Mouse (Mus musculus): Measurements from ENCODE around the gene Nr2e1. TPM values are rescaled to one million over a fixed set of nuclear protein-coding genes. Genes with fewer than 3 reads are reported as not detected.

The Nr2e1 gene
- total RNA-seq (2021): not detected
- long read RNA-seq, experiment 1: 0 reads
- long read RNA-seq, experiment 2: 0 reads

DNA sequence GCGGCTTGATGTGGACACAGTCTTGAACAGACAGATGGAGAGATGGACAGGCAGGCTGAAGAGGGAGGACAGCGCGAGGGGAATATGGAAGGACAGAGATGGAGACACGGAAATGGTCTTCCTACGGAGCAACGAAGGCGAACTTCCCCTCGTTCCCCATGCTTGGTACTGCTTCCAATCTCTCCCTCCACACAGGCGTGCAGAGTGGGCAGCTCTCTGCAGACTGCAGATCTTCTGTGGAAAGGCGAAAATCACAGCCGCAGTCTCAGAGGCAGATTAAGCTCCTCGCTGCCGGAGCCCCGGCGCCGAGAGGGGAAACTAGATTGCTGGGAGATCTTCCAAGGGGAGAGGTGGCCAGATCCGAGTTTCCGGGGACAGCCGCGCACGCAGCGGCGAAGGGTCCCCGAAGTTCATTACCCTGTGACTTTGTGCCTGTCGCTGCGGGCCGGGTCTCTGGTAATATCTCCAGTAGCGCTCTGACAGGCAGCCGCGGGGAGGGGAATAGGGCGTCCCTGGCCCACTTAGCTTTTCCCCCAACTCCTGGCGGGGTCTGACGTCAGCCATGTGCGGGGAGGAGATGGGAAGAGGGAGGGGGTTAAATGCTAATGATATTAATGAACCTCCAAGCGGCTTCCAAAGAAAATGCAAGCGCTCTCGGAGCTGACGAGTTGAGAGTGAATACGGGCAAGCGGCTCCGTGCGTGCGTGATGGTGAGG is at the start of gene Nr2e1, which contains the start of gene Ostm1:
TSS of gene Nr2e1 (minus strand) at position 476 of the 716 bp plus-strand sequence.
TSS of gene Ostm1 (plus strand) at position 666 of the 716 bp plus-strand sequence.
- DNase-seq: peak in 1 of 2 experiments; percentile 55

DNA sequence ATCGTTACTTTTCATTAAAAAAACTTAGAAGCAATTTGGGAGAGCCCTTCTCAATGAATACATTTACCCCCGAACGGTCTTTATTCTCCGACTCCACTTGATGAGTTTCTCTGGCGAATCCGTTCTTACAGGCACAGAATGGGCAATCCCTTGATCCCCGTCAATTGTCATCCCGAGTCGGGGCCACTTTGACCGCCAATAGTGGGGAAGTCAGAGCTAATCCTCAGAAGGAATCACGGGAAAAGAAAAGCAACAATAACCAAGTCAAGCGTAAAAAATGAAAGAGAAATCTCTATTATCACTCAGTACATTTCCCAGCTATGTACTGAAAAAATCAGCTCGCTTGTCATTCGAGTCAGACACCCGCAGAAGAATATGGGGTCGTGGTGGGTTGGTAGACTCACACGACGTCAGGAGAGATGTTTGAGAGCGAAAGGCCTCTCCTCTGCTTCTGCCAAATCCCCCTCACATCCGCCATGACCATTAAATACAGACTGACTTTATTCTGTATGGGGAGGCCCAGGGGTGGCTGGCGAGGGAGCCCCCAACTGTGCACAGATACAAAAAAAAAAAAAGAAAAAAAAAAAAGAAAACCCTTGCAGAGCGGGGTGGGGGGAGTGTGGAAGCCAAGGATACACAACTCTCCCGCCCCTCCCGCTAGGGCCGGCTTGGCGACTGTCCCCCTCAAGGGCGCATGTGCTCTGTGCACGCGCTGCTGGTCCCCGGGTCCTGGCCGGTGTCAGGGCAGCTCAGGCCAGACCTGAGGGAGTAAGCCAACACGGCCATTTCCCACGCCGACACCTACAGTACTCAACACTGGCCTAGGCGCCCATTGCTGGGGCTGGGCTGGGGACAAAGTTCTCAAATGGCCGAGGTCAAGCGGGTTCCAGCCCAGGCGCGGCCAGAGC is 49.3 kb upstream of the Nr2e1 start:
- DNase-seq: peak in 1 of 2 experiments; percentile 57

DNA sequence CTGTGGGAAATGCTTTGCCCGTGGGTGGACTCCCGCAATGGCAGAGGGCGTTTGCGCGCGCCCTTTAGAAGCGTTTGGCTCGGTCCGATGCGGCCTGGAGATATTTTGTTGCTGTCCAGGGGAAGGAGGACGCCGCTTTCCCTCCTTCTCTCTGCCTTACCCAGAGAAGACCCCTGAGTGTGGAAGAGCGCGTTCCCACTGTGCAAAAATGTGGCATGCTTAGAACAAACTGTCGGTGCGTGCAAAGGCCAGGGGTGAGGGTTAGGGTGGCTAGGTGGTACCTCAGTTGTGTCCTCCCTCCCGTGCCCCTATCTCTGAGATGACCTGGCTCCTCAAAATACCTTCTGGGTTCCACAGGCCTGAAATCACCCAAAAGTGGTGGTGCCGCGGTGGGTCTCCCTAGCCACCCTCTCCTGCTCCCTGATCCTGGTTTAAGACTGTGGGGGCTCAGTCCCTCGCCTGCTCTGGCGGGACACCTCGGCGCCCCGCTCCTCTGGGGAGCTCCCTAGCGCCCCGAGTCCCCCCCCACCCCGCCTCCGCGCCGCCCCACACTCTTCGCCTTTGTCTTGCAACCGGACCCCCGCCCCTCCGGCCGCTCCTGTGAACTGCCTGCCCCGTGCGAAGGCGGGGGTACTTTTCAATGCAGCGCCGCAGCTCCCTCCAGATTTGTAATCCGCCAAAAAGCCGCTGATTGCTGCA is 48.5 kb upstream of the Nr2e1 start:
- no peak for DNase-seq

DNA sequence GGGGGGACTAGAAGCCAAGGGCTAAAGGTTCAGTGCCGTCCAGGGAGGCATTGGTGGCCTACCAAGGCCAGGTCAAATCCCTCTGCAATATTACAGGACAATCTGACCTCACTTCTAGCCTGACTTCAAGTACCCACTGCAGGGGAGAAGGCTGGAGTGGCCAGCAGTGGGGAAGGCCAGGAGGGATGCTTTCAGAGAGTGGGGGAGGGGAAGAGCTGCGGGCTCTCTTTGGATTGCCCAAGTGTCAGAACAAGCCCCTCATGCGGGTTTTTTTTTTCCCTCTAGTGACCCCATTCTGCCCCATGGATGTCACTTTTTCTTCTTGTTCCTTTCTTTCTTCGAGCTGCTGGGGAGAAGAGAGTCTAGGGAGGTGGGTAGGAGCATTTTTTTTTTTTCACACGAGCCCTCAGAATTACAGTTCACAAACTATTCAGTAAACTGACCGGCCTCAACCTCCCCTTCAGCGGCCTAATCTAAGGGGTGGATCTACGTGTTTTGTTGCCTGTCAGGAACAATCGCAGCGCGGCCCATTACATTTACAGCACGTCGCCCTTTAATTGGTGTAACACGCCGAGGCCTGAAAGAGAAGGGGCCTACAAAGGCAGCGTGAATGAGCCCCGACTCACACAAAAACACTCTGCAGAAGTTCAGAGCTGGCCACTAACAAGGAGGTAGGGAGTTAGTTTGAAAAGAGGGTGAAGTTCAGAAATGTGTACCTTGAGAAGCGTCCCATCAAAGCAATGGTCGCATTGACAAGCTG is 47.3 kb upstream of the Nr2e1 start:
- DNase-seq: no peak

DNA sequence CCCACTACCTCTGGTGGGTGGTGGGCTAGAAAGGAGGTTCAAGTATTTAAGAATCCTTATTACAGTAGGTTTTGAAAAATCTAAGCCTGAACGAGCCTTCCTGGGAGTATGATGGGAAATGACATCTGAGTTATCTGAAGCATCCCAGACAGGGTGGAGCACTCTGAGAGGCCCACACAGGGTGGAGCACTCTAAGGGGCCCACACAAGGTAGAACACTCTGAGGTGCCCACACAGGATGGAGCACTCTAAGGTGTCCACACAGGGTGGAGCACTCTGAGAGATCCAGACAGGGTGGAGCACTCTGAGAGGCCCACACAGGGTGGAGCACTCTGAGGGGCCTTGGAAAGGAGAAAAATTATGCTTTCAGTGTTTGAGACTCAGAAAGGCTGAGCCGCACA is 42.5 kb upstream of the Nr2e1 start:
- no peak for DNase-seq

DNA sequence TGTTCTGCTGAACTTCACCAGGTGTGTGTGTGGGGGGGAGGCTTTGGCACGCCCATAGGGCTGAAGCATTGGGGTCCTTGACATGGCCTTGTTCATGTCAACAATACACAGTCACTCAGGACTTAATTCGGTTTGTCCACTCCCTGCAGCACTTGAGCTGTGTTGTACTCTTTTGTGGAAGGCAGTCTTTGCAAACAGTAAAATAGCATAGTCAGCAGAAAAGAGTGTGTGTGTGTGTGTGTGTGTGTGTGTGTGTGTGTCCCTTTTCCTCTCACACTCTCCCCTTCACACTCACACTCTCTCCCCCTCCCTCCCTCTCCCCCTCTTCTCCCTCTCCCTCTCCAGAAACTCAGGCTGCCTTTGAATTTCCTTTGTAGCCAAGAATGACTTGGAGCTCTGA is 34.9 kb upstream of the Nr2e1 start:
- no peak for DNase-seq

DNA sequence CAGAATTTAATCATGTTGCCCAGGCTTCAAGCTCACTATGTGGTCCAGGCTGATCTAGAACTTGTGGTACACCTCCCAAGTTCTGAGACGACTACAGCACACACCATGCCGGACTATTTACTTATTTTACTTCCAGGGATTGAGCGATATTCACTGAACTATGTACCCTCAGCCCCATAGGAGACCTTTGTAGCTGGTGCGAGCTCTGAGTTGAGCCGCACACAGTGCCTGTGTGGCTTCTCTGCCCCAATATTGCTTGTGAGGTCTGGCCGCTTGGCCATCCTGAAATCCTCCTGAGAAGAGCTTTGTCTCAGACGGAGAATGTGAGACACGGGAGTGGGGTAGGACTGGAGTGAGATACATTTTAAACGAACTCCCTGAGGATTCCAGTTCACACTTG is 31.3 kb upstream of the Nr2e1 start:
- DNase-seq: no peak

DNA sequence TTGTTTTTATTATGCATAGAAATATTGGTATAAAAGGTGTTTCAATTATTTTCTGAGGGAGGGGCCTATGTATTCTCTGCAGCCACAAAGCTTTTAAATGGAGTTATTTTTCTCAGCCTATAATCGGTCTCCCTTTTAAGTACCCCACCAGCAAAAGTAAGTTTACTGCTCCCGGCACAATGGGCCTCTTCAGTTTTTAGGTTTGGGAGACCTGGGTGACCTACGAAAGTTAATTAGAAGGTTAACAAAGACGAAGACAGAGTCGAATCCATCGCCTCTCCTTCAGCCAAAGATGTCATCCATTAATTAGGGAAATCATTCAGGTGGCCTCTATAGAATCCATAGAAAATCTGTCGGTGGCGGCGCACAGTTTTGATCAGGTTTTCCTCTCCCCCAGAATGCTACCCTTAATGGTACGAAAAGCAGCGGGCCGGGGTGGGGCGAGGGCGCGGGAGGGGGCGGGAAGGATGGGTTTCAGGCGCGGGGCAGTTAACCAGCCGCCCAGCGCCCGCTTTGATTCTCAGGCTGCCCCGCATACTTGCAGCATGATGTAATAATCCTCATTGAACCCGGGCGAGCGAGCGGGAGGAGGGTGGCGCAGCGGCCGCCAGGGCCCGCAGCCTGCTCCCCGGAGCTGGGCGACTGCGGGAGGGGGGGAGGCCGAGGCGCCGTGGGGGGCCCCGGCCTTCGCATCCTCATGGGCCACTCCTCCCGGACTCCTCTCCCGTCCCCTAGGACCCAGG is 30.4 kb upstream of the Nr2e1 start:
- peak; percentile 21 to 26 for DNase-seq

DNA sequence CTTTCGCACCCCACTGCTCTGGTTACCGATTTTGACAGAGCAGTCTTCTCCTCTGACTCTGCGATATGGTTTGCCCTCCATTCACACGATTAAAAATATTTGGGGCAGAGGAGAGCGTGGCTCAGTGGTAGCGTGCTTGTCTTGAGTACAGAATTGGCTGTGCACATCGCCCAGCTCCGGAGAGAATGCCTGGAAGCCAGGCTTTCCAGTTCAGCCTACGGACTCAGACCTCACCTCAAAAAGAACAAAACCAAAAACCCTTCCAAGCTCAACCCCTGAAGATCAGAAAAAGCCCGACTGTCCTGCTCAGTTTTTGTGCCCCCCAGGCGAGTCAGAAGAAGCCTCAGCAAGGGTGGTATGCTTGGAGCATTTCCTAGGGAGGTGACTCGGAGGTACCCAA is 29.6 kb upstream of the Nr2e1 start:
- no peak for DNase-seq

DNA sequence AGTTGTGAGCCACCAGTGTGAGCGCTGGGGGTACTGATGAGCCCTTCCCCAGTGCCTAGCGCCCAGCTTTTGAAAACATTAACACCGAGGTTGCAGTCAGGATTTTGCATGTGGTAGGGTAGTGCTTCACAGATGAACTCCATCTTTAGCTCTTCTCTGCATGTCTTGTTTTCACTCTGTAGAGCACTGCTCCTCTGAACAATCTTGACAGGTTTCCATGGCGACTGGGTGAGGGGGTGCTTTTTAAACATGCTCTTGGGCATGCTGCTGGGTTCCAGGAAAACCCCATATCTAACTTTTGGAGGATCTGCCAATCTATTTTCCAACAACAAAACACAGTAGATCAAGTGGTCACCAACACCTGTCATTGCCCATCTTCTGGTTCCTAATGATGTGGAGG is 23.3 kb upstream of the Nr2e1 start:
- DNase-seq: no peak

DNA sequence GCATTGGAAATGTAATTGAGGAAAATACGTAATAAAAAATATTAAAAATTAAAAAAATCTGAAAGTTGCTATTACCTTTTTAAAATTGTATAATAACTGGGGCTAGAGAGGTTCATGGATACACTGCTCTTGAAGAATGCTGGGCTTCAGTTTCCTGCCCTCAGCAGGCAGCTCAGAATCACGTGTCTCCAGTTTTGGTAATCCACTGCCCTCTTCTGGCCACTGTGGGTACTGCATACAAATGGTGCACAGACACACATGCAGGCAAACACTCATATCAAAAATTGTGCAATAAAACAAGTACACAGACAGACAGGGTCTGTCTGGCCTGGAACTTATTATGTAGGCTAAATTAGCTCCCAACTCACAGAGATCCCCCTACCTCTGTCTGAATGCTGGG is 21.4 kb upstream of the Nr2e1 start:
- DNase-seq: no peak

DNA sequence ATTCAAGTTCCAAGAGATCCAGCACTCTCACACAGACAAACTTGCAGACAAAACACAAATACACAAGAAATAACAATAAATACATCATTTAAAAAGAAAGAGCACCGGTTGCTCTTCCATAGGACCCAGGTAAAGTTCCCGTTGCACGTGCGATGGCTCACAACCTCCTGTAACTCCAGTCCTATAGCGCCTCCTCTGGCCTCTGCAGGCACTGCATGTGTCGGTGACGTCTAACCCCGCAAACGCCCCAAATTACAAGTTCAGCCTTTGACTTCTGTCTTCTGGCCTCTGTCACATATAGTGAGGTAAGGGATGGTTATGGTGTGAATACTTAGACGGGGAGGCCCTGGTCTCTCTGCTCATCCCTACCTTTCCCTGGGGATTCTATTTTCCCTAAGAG is 18.1 kb upstream of the Nr2e1 start:
- DNase-seq: no peak

DNA sequence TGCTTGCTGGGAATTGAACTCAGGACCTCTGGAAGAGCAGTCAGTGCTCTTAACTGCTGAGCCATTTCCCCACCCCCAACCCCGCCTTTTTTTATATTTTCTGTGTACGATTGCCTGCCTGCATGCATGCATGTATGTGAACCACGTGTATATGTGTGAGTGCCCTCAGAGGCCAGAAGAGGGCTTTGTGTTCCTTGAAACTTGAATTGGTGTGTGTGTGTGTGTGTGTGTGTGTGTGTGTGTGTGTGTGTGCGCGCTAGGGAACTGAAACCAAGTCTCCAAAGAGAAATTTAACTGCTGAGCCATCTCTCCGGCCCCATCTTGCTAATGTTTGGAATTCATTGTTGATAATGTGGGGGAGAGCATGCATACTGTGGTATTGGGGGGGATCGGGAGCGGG is 15.2 kb upstream of the Nr2e1 start:
- no peak for DNase-seq

DNA sequence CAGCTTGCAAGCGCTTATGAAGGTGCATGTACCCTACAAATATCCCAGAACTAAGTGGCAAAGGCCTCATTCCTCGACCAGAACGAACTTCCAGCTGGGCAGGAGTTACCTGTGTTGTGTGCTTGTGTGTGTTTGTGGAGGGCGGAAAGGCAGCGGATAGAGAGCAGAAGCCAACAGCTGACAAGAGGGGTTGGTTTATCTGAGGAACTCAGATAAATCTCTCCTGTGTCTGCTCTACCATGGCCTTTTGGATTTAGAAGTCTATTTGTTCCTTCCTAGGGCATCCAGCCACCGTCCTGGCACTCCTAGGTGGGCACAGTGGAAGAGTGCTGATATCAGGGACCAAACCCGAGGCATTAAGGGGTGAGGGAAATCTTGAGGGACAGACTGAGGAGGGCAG is 9.8 kb upstream of the Nr2e1 start:
- no peak for DNase-seq

DNA sequence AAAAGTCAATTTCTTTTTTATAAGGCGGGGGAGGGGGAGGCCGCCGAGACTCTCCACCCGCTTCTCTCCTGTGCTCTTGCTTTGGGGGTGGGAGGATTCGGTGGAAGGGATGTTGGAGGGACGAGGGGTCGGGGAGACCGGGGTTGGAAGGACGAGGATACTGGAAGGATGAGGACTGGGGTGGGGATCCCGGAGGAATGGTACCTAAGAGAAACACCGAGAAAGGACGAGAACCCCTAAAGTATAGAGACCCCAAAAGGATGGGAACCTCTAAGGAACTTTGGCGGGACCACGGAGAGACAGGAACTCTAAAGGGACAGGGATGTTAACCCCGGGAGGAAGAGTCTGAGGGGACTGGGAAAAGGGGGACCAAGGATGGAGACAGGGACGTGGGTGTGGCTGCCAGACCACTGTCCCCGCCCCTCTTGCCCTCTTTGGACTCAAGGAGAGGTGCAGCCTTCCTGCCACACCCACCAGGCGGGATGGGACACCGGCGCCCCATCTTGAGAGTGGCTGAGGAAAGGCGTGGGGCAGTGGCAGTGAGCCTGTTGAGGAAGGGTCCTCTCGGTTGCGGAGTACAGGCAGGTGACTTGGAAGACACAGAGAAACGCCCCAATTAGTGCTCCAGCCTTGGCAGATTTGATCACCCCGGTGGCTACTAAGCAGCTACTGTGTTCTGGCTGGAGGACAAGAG is 8.7 kb upstream of the Nr2e1 start:
- no peak for DNase-seq

DNA sequence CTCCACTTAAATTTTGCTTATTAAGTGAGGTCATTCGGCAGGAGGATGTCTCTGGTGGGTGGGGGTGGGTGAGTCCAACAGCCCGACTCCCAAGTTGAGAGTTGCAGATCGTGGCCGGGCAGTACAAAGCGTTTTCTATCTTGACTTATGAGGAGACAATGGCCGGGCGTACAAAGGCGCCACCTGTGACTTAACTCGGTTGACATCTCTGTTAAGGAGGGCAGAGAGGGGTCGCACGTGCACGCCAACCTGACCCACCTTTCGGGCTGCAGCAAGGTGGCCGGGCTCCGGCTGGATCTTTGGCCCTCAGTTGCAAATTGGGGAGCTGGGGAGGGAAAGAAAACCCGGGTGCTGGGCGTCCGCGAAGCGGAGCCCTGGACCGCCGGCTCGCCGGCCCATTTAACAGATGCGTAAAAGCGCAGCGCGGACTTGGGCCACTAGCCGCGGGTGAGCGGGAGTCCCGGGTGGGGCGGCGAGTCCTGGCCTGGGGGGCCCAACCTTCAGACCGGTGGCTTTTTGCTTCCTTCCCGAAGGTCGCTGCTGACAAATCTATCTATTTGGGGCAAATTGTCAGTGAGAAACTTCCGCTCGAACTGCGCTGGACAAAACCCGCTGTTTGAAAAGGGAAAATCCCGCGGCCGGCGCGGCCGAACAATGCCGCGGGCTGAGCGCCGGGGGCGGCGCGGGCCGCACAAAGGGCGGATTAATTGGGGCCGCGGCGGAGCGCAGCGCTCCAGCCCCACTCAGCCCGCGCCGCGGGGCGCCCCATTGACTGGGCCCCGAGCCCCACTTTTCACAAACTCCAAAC is 8.0 kb upstream of the Nr2e1 start:
- DNase-seq: no peak

DNA sequence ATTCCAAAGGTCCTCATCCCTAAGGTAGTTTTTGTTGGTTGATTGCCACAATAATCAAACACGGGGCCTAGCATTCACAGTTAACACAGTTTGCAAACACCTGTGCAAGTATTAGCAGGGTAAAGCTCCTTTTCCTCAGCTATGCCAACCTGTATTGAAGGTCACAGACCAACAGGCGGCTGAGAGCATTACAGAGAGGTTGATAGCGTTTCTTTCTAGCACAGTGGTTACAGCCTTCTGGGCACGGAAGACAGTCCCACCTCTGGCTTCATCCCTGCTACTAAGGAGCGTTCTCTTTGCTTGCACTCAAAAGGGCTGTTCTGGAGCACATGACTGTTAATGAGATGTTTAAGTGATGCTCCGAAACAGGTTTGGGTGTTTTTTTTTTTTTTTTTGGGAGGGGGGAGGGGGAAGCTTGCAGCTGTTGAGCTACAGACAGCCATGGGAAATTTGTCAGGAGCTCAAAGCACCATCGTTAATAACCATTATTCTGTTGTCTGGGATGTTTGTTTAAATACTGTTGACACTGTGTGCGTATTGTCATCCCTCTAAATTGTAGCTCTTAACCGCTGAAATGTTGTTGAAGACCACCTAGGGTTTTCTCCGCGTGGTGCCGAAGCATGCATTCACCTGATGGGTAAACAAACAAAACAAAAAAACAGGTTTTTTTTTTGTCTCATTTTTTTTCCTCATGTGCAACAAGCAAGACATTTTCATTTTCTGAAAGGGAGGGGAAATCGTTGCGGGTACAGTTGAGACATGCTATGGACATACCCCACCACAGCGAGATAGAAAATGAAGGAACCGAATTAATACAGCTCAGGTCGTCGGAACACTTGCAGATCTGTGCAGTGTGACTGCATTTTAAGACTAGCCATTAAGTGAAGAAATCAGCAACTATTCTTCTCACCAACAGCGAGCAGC is 7.1 kb upstream of the Nr2e1 start:
- DNase-seq: no peak

DNA sequence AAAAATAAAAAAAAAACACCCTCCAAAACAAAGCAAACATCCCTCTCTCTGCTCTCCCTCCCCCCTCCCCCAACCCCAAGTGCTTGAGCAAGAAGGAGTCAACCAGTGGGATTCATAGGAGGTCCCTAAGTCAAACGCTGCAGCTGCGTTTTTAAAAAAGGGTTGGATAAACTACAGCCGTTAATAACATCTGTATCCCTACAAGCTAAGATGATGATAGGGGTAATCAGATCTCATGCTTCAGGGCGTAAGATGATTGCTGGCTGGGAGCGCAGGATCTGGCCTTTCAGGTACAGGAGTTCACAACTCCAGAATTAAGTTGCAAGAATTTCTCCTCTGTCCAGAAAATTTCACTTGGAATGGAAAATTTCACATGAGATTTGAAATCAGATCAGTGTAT is 6.1 kb upstream of the Nr2e1 start:
- no peak for DNase-seq

Data from heart, adult 18-20 months (tissue).